Mouse (Mus musculus) intestine, postnatal 0 days (tissue): ENCODE data around the gene Rad51b. TPM values are rescaled to one million over a fixed set of nuclear protein-coding genes. Genes with fewer than 3 reads are reported as not detected.

Experiments
- ATAC-seq: fragments of 200-750 bp; cut with Nextera tagmentation; 2 replicates; pipeline ENCODE4 v1.8.0; 2017; ENCODE audit warnings: mild to moderate bottlenecking, moderate TSS enrichment, moderate library complexity
- H3K27ac ChIP-seq: fragments of 300-500 bp; sonication (generic); 2 replicates; pipeline ENCODE4 v1.5.1; 2014; ENCODE audit warnings: mild to moderate bottlenecking, low read depth, low read length, moderate library complexity
- H3K27me3 ChIP-seq: fragments of 300-500 bp; sonication (generic); replicated peaks from 2 replicates; pipeline ENCODE4 v1.6.1; 2014; ENCODE audit warnings: low read length, mixed read lengths; ENCODE audit not compliant: control insufficient read depth, insufficient read depth
- H3K36me3 ChIP-seq: fragments of 300-500 bp; sonication (generic); 2 replicates; pipeline ENCODE4 v1.6.1; 2014; ENCODE audit warnings: mild to moderate bottlenecking, moderate library complexity; ENCODE audit not compliant: control insufficient read depth, insufficient read depth
- H3K4me1 ChIP-seq: fragments of 300-500 bp; sonication (generic); replicated peaks from 2 replicates; pipeline ENCODE4 v1.6.1; 2014; ENCODE audit warnings: antibody characterized with exemption, low read length, mixed read lengths; ENCODE audit not compliant: control insufficient read depth, insufficient read depth
- H3K4me2 ChIP-seq: fragments of 300-500 bp; sonication (generic); replicated peaks from 2 replicates; pipeline ENCODE4 v1.6.1; 2014; ENCODE audit warnings: low read depth, mild to moderate bottlenecking, moderate library complexity
- H3K4me3 ChIP-seq: fragments of 300-500 bp; sonication (generic); 2 replicates; pipeline ENCODE4 v1.5.1; 2014; ENCODE audit warnings: low read depth, low read length
- H3K9ac ChIP-seq: fragments of 300-500 bp; sonication (generic); 2 replicates; pipeline ENCODE4 v1.6.1; 2014; ENCODE audit warnings: mild to moderate bottlenecking, low read depth, low read length
- H3K9me3 ChIP-seq: fragments of 300-500 bp; sonication (generic); 2 replicates; pipeline ENCODE4 v1.6.1; 2016; ENCODE audit warnings: mixed run types; ENCODE audit not compliant: control insufficient read depth
- CTCF ChIP-seq: sonication (generic); IDR thresholded peaks from 2 replicates; pipeline ENCODE4 v1.5.1; 2016; ENCODE audit warnings: low read depth, mild to moderate bottlenecking, control low read depth, antibody characterized with exemption, moderate library complexity
- WGBS: fragments of 180-500 bp; shearing (Covaris S2); extraction: QIAGEN DNeasy Blood & Tissue Kit; methylation state at CpG from one replicate; pipeline ENCODE4 v1.1.7; 2014; 5-methylcytosine and 5-hydroxymethylcytosine counted together
- polyA plus RNA-seq: library from polyadenylated mRNA; unstranded; fragments of >200 nt; fragmentation: Nextera tagmentation; extraction: Ambion mirVana; gene quantifications from 2 replicates; pipeline ENCODE4 v1.2.1, GENCODE M21; 2015

Rad51b gene
- polyA plus RNA-seq, 1 experiment from 2014 or later = 1.9 TPM

- peak overlapping the region; percentile 35; the same call in 1 of the 2 replicates for H3K4me2 ChIP-seq
- no peak for TF ChIP-seq CTCF
- H3K4me3 ChIP-seq = no peak overlapping the region
- no peaks in the 10 kb centered on the region for H3K36me3 ChIP-seq
- no peak overlapping the region for H3K9ac ChIP-seq
- ATAC-seq = peak; percentile 90
- no peaks in the 10 kb centered on the region for H3K9me3 ChIP-seq
- no peaks in the 10 kb centered on the region for H3K27me3 ChIP-seq
- peaks cover 6% of the 10 kb centered on the region; the same call in 1 of the 2 replicates for H3K4me1 ChIP-seq
- no peak overlapping the region for H3K27ac ChIP-seq
- WGBS = 42% methylated on average over 1 of the region's 1 CpGs
Observed at GRCm38 (mm10) chr12:79623308-79623707, 326.2 kb downstream of the Rad51b start.

- TF ChIP-seq CTCF = no peak
- H3K9me3 ChIP-seq = no peaks in the 10 kb centered on the region
- H3K9ac ChIP-seq = no peak overlapping the region
- H3K4me1 ChIP-seq = peaks cover 6% of the 10 kb centered on the region; the same call in 1 of the 2 replicates
- H3K4me2 ChIP-seq = no peak overlapping the region
- no peak overlapping the region for H3K27ac ChIP-seq
- H3K27me3 ChIP-seq = no peaks in the 10 kb centered on the region
- no peak for ATAC-seq
- 54% methylated on average over 7 of the region's 7 CpGs for WGBS
- H3K36me3 ChIP-seq = no peaks in the 10 kb centered on the region
- no peak overlapping the region for H3K4me3 ChIP-seq
Observed at GRCm38 (mm10) chr12:79625699-79626554, 328.8 kb downstream of the Rad51b start.

DNA sequence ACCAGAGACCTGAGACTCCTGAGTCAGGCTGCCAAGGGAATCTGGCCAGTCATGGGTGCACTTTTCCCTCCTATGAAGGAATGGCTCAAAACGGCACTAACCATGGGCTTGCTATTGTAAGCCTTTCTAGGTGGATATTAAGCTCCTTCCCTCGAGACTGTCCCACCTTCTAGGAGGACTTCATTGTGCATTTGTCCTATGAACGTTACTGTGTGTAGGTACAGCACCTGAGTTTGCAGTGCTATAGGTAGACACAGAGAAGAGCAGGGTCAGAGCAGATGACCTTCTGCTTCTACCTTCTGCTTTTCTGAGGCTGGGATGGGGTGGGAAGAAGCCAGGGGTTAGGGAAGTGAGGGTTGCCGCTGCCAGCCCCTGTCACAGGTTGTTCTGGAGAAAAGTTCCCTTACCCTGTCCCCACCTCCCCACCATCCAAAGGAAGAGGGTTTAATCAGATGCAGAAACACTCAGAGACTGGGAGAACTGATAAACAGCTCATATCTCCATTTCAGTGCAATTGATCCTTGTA, 329.5 kb downstream of the Rad51b start:
- Histone ChIP-seq H3K36me3 (no peaks in the 10 kb centered on the region), H3K4me3 (no peak overlapping the region), H3K9ac (no peak overlapping the region), H3K4me1 (peaks cover 6% of the 10 kb centered on the region; the same call in 1 of the 2 replicates), H3K4me2 (no peak overlapping the region), H3K9me3 (no peaks in the 10 kb centered on the region), H3K27ac (no peak overlapping the region), H3K27me3 (no peaks in the 10 kb centered on the region)
- 85% methylated on average over 4 of the region's 4 CpGs for WGBS
- no peak for TF ChIP-seq CTCF
- no peak for ATAC-seq

DNA sequence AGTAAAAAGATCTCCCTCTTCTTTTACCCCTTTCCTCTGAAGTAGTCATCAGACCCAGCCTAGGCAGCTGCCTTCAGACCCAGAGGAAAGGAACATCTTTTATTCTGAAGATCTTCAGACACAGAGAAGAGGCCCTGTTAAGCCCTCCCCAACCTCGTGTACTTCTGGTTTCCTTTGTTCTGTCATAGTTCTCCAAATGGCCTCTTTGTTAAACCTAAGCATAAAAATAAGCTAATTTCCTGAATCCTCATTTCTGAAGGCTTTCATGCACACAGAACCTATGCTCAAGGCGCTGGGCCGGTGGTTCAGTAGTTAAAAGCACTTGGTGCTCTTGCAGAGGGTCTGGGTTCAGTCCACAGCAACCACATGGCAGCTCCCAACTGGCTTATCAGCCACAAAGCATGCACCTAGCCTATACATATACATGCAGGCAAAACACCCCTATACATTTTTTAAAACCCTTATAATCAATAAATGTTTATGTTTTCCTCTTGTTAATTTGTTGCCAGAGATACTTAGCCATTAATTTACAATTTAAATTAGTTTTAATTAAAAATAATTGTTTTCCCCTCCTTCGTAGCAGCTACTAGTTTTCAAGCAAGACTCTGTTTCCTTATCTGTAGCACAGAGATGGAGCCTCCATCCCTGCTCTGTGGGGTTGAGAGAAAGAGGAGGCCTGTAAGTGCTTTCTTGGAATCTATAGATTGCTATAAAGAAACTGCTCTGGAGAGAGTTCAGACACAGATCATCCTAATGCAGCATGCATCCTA, 330.5 kb downstream of the Rad51b start:
- Histone ChIP-seq H3K27me3 (no peaks in the 10 kb centered on the region), H3K27ac (no peak overlapping the region), H3K9me3 (no peaks in the 10 kb centered on the region), H3K4me1 (peaks cover 6% of the 10 kb centered on the region; the same call in 1 of the 2 replicates), H3K9ac (no peak overlapping the region), H3K4me2 (no peak overlapping the region), H3K36me3 (no peaks in the 10 kb centered on the region), H3K4me3 (no peak overlapping the region)
- TF ChIP-seq CTCF = no peak
- 66% methylated on average over 4 of the region's 4 CpGs for WGBS
- ATAC-seq = no peak

DNA sequence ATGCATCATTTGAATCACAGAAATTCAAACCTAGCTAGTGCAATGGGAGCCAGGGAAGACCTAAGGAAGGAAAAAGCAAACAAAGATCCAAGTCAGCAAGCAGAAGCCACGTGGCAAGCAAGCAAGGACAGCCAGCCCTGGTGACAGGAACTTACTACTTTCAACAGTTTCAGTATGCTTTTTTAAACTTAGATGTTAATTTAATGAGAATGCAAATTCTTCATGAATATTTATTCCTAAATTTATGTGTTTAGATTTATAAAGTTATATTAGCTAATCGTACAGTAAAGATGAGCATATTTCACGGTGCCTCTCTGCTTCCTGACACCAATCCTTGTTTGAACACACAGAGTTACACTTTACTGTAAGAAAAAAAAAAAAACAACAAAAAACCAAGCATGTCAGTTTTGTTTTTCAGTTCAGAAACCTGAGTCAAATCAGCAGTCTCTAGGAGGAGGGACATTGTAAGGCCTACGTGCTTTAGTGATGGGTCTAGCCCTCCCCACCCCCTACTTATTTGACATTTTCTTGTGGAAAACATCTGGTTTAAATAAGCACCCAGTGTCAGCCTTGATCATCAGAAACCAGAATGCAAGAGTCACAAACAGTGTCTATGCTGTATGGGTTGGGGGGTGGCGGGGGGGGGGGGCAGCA, 331.2 kb downstream of the Rad51b start:
- Histone ChIP-seq H3K4me3 (no peak overlapping the region), H3K4me2 (no peak overlapping the region), H3K27me3 (no peaks in the 10 kb centered on the region), H3K4me1 (peaks cover 6% of the 10 kb centered on the region; the same call in 1 of the 2 replicates), H3K27ac (no peak overlapping the region), H3K9me3 (no peaks in the 10 kb centered on the region), H3K36me3 (no peaks in the 10 kb centered on the region), H3K9ac (no peak overlapping the region)
- TF ChIP-seq CTCF = no peak
- no peak for ATAC-seq
- 71% methylated on average over 5 of the region's 5 CpGs for WGBS
